Mouse (Mus musculus) liver, postnatal 0 days (tissue): ENCODE measurements at regions not wholly inside any gene's neighbourhood (a gene's known extent, or its start where the extent isn't known, plus 50 kb on each side); places are given as distances from the start of the nearest gene placed in this dataset.

ENCODE experiments used
- CTCF ChIP-seq: sonication (generic); IDR thresholded peaks from 2 replicates; pipeline ENCODE4 v1.5.1; 2016; ENCODE audit warnings: antibody characterized with exemption, low read depth
- EP300 ChIP-seq: IDR thresholded peaks from 2 replicates; pipeline ENCODE4 v1.6.1; 2016; ENCODE audit warnings: antibody characterized with exemption, low read depth, mild to moderate bottlenecking

- TF ChIP-seq EP300 (no peak), CTCF (no peak)
Measured at GRCm38 (mm10) chr1:193732113-193732512, 362.0 kb upstream of the Camk1g start.
